Mouse (Mus musculus): ENCODE results near the gene Stum. TPM values are rescaled to one million over a fixed set of nuclear protein-coding genes. Genes with fewer than 3 reads are reported as not detected.

The Stum gene
- polyA plus RNA-seq, 1 experiment from 2014 or later, result 0.11 TPM

DNA sequence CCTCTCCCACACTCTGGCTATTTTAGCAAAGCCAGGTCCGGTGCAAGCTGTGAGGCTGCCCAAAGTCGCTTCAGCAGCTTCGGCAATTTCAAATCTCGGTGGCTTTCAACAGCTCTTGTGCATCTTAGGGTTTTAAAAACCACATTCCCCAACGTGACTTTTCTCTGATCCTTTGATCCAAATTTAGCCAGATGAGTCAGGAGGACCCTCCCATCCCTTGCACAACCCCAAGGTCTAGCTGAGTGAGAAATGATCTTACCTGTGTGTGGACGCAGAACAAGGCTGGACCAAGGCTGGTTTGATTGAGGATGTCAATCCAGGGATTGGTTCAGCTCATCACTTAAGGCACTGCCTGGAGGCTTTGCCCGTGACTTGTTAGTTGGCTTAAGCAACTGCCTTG lies 73.0 kb downstream of the Stum start:
- Histone ChIP-seq H3K4me2 (no peak overlapping the region), H3K9me3 (replicated peaks; ENCODE audit: control insufficient read depth, low read length) (no peaks in the 10 kb centered on the region), H3K4me1 (ENCODE audit: control insufficient read depth, insufficient read depth, low read length) (peaks cover 49% of the 10 kb centered on the region), H3K4me3 (ENCODE audit: low read depth, low read length) (no peak overlapping the region), H3K36me3 (ENCODE audit: control insufficient read depth, insufficient read depth, low read length) (no peaks in the 10 kb centered on the region), H3K27ac (ENCODE audit: low read depth, low read length) (no peak overlapping the region), H3K27me3 (ENCODE audit: control insufficient read depth, insufficient read depth, low read length) (no peaks in the 10 kb centered on the region), H3K9ac (ENCODE audit: low read depth, low read length) (no peak overlapping the region)
- ATAC-seq (replicated peaks; ENCODE audit: insufficient number of reproducible peaks, low FRiP score, low TSS enrichment), result no peak
- WGBS (ENCODE audit: insufficient replicate concordance), result 47% methylated on average over 7 of the region's 7 CpGs

DNA sequence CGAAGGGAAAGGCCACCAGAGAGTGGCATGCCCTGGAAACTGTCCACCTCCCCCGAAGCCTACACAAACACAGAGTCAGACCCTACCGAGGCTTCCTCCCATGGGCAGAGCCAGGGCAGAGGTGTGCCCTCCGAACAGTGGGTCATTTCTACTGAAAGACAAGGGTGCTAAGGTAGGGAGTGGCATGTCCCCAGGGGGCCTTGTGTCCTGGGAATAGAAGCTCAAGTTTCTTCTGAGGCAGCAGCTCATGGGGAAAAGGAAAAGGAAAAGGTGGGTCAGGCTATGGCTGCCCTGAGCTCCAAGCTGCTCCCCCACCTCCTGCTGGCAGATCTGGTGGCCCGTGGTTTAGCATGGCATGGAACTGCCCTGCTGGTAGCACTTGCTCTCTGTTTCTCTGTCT lies 73.5 kb downstream of the Stum start:
- H3K4me3 ChIP-seq (ENCODE audit: low read depth, low read length), result no peak overlapping the region
- 40% methylated on average over 5 of the region's 5 CpGs for WGBS (ENCODE audit: insufficient replicate concordance)
- H3K9ac ChIP-seq (ENCODE audit: low read depth, low read length), result no peak overlapping the region
- H3K4me1 ChIP-seq (ENCODE audit: control insufficient read depth, insufficient read depth, low read length), result peaks cover 47% of the 10 kb centered on the region
- no peaks in the 10 kb centered on the region for H3K27me3 ChIP-seq (ENCODE audit: control insufficient read depth, insufficient read depth, low read length)
- no peaks in the 10 kb centered on the region for H3K9me3 ChIP-seq (replicated peaks; ENCODE audit: control insufficient read depth, low read length)
- H3K27ac ChIP-seq (ENCODE audit: low read depth, low read length), result no peak overlapping the region
- no peak for ATAC-seq (replicated peaks; ENCODE audit: insufficient number of reproducible peaks, low FRiP score, low TSS enrichment)
- H3K4me2 ChIP-seq, result no peak overlapping the region
- no peaks in the 10 kb centered on the region for H3K36me3 ChIP-seq (ENCODE audit: control insufficient read depth, insufficient read depth, low read length)

DNA sequence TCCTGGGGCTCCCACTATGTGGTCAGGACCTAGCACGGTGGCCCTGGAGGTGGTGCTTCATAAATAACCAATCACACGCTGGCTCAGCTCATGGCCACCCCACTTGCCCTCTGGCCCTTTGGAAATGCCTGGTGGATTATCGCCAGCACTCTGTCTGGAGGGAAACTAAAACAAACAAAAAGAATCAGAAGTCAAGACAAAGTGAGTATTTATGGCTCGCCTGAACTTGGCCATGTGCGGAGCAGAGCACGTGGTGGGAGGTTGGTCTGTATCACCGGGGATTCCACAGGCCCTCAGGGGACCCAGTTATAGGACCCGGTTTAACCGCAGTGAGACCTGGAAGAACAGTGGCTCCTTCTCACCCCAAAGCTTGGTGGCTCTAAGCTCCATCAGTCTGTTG lies 74.5 kb downstream of the Stum start:
- Histone ChIP-seq H3K4me1 (ENCODE audit: control insufficient read depth, insufficient read depth, low read length) (peaks cover 56% of the 10 kb centered on the region), H3K9ac (ENCODE audit: low read depth, low read length) (no peak overlapping the region), H3K4me2 (no peak overlapping the region), H3K4me3 (ENCODE audit: low read depth, low read length) (no peak overlapping the region), H3K36me3 (ENCODE audit: control insufficient read depth, insufficient read depth, low read length) (no peaks in the 10 kb centered on the region), H3K27me3 (ENCODE audit: control insufficient read depth, insufficient read depth, low read length) (no peaks in the 10 kb centered on the region), H3K9me3 (replicated peaks; ENCODE audit: control insufficient read depth, low read length) (no peaks in the 10 kb centered on the region), H3K27ac (ENCODE audit: low read depth, low read length) (no peak overlapping the region)
- ATAC-seq (replicated peaks; ENCODE audit: insufficient number of reproducible peaks, low FRiP score, low TSS enrichment), result no peak
- WGBS (ENCODE audit: insufficient replicate concordance), result 47% methylated on average over 9 of the region's 9 CpGs

DNA sequence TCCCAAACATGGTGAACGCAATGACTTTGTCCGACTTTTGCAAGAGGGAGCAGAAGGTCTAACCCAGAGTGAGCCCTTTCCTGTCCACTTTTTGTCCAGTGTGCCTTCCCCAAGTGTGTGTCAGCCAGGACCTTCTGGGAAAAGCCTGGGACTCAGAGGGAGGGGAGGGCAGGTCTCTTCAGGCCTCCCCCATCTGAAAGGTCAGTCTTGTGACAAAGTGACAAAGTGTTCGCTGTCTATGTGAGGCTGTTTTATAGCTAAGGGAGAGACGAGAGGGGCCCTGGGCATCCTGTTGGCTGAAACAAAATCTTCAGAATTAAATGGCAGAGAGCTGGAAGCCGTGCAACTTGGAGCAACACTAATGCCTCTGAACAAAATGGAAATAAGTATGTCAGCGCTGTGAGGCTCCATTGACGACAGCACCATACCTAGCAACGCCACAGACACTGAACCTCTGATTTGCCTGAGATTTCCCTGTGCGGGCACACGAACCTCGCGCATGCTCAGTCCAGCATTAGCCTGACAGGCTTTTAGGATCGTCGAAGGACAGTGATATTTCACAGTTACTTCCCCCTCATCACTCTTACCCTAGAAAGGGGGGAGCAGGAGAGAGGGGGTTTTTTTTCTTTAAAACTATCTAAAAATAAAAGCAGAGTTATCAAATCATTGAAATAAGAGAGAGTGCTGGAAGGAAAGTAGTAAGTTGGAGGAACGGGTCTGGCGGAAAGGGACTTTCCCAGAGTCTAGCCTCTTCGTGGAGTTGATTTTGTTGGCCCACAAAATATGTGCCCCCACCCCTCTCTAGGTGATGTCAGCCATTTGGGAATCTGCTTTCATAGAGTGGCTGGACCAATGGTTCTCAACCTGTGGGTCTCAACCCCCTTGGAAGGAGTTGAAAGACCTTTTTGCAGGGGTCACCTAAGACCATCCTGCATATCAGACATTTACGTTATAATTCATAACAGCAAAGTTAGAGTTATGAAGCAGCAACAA lies 75.3 kb downstream of the Stum start:
- Histone ChIP-seq H3K9me3 (replicated peaks; ENCODE audit: control insufficient read depth, low read length) (no peaks in the 10 kb centered on the region), H3K4me1 (ENCODE audit: control insufficient read depth, insufficient read depth, low read length) (peaks cover 64% of the 10 kb centered on the region), H3K4me2 (no peak overlapping the region), H3K36me3 (ENCODE audit: control insufficient read depth, insufficient read depth, low read length) (no peaks in the 10 kb centered on the region), H3K27ac (ENCODE audit: low read depth, low read length) (no peak overlapping the region), H3K27me3 (ENCODE audit: control insufficient read depth, insufficient read depth, low read length) (no peaks in the 10 kb centered on the region), H3K9ac (ENCODE audit: low read depth, low read length) (peak overlapping the region; percentile 61; the same call in 1 of the 2 replicates), H3K4me3 (ENCODE audit: low read depth, low read length) (no peak overlapping the region)
- WGBS (ENCODE audit: insufficient replicate concordance), result 68% methylated on average over 18 of the region's 18 CpGs
- no peak for ATAC-seq (replicated peaks; ENCODE audit: insufficient number of reproducible peaks, low FRiP score, low TSS enrichment)

DNA sequence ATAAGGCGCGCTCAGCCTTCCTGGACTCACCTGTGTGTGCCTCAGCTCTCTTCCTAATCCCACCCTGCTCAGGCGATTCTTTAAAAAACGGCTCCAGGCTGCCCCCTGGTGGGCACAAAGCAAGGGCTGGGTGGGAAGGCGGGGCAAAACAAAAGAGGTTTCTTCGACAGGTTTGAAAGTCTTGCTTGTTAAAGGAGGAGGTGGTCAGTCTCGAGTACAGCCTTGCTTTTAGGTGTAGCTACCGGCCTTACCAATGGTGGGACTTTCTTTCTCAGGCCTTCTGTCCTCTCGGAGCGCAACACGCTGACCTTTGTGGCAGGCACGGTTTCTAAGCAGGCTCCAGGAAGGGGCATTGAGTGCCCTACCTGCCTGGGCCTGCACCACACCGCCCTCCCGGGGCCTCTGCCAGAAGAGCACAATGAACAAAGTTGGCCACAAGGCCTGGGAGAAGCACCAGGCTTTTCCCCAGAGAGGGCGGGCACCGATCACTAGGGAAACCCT lies 76.1 kb downstream of the Stum start:
- WGBS (ENCODE audit: insufficient replicate concordance), result 17% methylated on average over 16 of the region's 16 CpGs
- Histone ChIP-seq H3K4me2 (peak overlapping the region; percentile 58), H3K36me3 (ENCODE audit: control insufficient read depth, insufficient read depth, low read length) (no peaks in the 10 kb centered on the region), H3K4me3 (ENCODE audit: low read depth, low read length) (peak overlapping the region; percentile 19; the same call in 1 of the 2 replicates), H3K9ac (ENCODE audit: low read depth, low read length) (peak overlapping the region; percentile 61; the same call in 1 of the 2 replicates), H3K27me3 (ENCODE audit: control insufficient read depth, insufficient read depth, low read length) (no peaks in the 10 kb centered on the region), H3K27ac (ENCODE audit: low read depth, low read length) (no peak overlapping the region), H3K9me3 (replicated peaks; ENCODE audit: control insufficient read depth, low read length) (no peaks in the 10 kb centered on the region), H3K4me1 (ENCODE audit: control insufficient read depth, insufficient read depth, low read length) (peaks cover 72% of the 10 kb centered on the region)
- ATAC-seq (replicated peaks; ENCODE audit: insufficient number of reproducible peaks, low FRiP score, low TSS enrichment), result no peak

DNA sequence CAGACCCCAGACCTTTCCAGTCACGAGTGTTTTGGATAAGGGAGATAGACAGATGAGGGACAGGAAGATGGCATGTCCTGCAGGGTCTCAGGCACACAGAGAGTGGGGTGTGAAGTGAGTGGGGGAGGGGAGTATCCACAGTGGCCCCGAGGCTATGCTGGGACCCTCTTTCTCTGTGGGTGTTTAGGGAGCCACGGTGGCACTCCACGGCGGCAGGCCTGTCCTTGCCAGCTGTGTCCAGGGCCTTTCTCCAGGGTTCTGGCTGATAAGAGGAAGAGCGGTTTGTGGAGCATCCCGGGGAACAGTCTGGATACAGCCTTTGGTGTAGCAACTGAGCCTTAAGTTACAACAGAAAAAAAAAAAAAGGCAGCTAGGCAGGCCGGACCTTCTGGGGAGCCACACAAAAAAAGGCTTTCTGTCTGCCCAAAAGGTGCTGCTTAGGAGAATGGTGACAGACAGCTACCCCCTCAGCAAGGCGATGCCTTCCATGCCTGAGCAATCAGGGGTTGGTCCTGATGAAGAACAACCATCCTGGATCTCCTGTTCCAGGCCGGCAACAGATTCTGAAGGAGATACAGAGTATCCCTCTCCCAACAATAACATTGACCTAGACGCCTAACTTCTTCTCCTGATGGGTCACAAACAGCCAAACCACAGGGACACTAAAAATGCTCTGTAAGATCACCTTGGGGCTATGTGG lies 76.8 kb downstream of the Stum start:
- WGBS (ENCODE audit: insufficient replicate concordance), result 58% methylated on average over 11 of the region's 11 CpGs
- no peak overlapping the region for H3K9ac ChIP-seq (ENCODE audit: low read depth, low read length)
- H3K9me3 ChIP-seq (replicated peaks; ENCODE audit: control insufficient read depth, low read length), result no peaks in the 10 kb centered on the region
- no peak for ATAC-seq (replicated peaks; ENCODE audit: insufficient number of reproducible peaks, low FRiP score, low TSS enrichment)
- no peaks in the 10 kb centered on the region for H3K27me3 ChIP-seq (ENCODE audit: control insufficient read depth, insufficient read depth, low read length)
- H3K4me3 ChIP-seq (ENCODE audit: low read depth, low read length), result no peak overlapping the region
- peak overlapping the region; percentile 58; the same call in 1 of the 2 replicates for H3K4me2 ChIP-seq
- H3K27ac ChIP-seq (ENCODE audit: low read depth, low read length), result no peak overlapping the region
- H3K4me1 ChIP-seq (ENCODE audit: control insufficient read depth, insufficient read depth, low read length), result peaks cover 77% of the 10 kb centered on the region
- no peaks in the 10 kb centered on the region for H3K36me3 ChIP-seq (ENCODE audit: control insufficient read depth, insufficient read depth, low read length)

DNA sequence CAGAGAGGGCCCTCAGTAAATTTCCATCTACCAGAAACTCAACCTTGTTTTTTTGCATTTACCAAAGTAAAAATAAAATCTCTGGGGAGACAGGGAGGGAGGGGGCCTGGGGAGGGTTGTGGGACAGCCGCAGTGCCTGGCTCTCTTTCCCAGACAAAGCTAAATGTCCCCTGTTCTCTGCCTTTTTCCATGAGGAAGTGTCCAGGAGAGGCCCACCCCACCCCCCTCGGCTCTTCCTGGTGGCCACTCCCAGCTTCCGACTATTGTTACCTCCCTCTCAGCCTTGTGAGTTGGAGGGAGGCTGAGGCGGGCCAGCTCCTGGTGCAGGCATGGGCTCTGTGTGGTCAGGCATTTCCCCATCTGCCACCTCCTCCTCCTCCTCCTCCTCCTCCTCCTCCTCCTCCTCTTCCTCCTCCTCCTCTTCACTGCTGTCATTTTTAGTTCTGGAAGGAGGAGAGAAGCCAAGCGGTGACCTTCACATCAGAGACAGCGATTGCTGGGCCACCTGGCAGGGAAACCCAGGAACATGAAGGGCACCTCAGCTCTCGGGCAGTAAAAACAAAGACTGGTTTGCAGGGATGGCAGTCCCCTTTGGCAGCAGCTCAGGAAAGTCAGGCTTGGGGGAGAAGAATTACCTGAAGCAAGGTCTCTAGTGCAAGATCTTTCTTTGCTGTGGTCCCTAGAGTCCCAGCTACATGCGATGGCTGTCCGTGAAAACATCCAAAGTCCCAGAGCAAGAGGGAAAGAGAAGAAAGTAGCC lies 77.5 kb downstream of the Stum start:
- Histone ChIP-seq H3K27ac (ENCODE audit: low read depth, low read length) (peak overlapping the region; percentile 59), H3K27me3 (ENCODE audit: control insufficient read depth, insufficient read depth, low read length) (no peaks in the 10 kb centered on the region), H3K9ac (ENCODE audit: low read depth, low read length) (no peak overlapping the region), H3K4me2 (no peak overlapping the region), H3K36me3 (ENCODE audit: control insufficient read depth, insufficient read depth, low read length) (no peaks in the 10 kb centered on the region), H3K9me3 (replicated peaks; ENCODE audit: control insufficient read depth, low read length) (no peaks in the 10 kb centered on the region), H3K4me1 (ENCODE audit: control insufficient read depth, insufficient read depth, low read length) (peaks cover 74% of the 10 kb centered on the region), H3K4me3 (ENCODE audit: low read depth, low read length) (no peak overlapping the region)
- ATAC-seq (replicated peaks; ENCODE audit: insufficient number of reproducible peaks, low FRiP score, low TSS enrichment), result 0 out of 2 replicates have a peak, but pooled peaks have one; percentile 19
- 77% methylated on average over 9 of the region's 9 CpGs for WGBS (ENCODE audit: insufficient replicate concordance)

DNA sequence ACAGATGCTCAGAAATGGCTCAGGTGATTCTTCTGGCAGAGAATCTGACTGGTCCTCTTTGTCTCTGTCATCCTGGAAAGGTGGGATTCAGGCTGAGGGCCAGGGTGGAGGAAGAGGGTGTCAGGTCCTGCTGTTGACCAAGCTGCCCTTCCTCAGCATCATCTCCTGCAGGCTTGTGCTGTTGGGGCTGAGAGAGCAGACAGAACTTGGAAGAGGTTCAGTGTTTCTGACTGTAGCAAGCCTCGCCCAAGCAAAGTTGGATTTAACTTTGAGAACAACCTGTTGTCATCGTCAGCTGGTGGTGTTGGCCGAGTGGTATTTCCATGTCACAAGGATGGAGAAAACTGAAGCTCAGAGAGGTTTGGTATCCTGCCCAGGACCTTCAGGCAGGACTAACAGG lies 78.6 kb downstream of the Stum start:
- Histone ChIP-seq H3K27ac (ENCODE audit: low read depth, low read length) (peak overlapping the region; percentile 91), H3K9me3 (replicated peaks; ENCODE audit: control insufficient read depth, low read length) (no peaks in the 10 kb centered on the region), H3K4me3 (ENCODE audit: low read depth, low read length) (no peak overlapping the region), H3K9ac (ENCODE audit: low read depth, low read length) (no peak overlapping the region), H3K36me3 (ENCODE audit: control insufficient read depth, insufficient read depth, low read length) (no peaks in the 10 kb centered on the region), H3K27me3 (ENCODE audit: control insufficient read depth, insufficient read depth, low read length) (no peaks in the 10 kb centered on the region), H3K4me2 (no peak overlapping the region), H3K4me1 (ENCODE audit: control insufficient read depth, insufficient read depth, low read length) (peaks cover 70% of the 10 kb centered on the region)
- WGBS (ENCODE audit: insufficient replicate concordance), result 79% methylated on average over 3 of the region's 3 CpGs
- ATAC-seq (replicated peaks; ENCODE audit: insufficient number of reproducible peaks, low FRiP score, low TSS enrichment), result no peak
